Mouse (Mus musculus): ENCODE measurements around the gene Dchs1. TPM values are rescaled to one million over a fixed set of nuclear protein-coding genes. Genes with fewer than 3 reads are reported as not detected.
"Not testable (repeated sequence)": the region's sequence is repeated elsewhere in the genome, so short reads cannot be mapped to it uniquely, and the experiment has no call there.

The Dchs1 gene
- polyA plus RNA-seq, 1 experiment from 2014 or later: 0.73 TPM

GRCm38 (mm10) chr7:105762517-105763270, 24.8 kb downstream of the Dchs1 start:
- peak overlapping the region; percentile 61 for H3K4me2 ChIP-seq
- no peak overlapping the region for H3K27ac ChIP-seq
- H3K9ac ChIP-seq: peak overlapping the region; percentile 22; the same call in 1 of the 2 replicates
- H3K27me3 ChIP-seq: peaks cover 37% of the 10 kb centered on the region
- no peak for ATAC-seq (ENCODE audit: low read depth)
- DNase-seq: no peak
- H3K4me1 ChIP-seq (replicated peaks): peaks cover 19% of the 10 kb centered on the region
- no peaks in the 10 kb centered on the region for H3K9me3 ChIP-seq (replicated peaks)
- peak overlapping the region; percentile 35 for H3K4me3 ChIP-seq (replicated peaks)
- WGBS (ENCODE audit: insufficient replicate concordance): 12% methylated on average over 55 of the region's 55 CpGs
- H3K36me3 ChIP-seq: 0 out of 2 replicates have a peak, but pooled peaks cover 4% of the 10 kb centered on the region

- Histone ChIP-seq H3K27ac (no peak overlapping the region), H3K4me2 (peak overlapping the region; percentile 61), H3K27me3 (peaks cover 37% of the 10 kb centered on the region), H3K9ac (peak overlapping the region; percentile 22; the same call in 1 of the 2 replicates), H3K36me3 (0 out of 2 replicates have a peak, but pooled peaks cover 4% of the 10 kb centered on the region), H3K4me1 (replicated peaks) (peaks cover 15% of the 10 kb centered on the region), H3K4me3 (replicated peaks) (peak overlapping the region; percentile 35), H3K9me3 (replicated peaks) (no peaks in the 10 kb centered on the region)
- ATAC-seq (ENCODE audit: low read depth) (0 out of 2 replicates have a peak, but pooled peaks have one; percentile 35), DNase-seq (no peak)
- WGBS (ENCODE audit: insufficient replicate concordance): 10% methylated on average over 51 of the region's 51 CpGs
Measured at GRCm38 (mm10) chr7:105761813-105762484, 25.5 kb downstream of the Dchs1 start.

GRCm38 (mm10) chr7:105753281-105753680, 34.2 kb downstream of the Dchs1 start:
- H3K4me3 ChIP-seq (replicated peaks): no peak overlapping the region
- H3K27ac ChIP-seq: no peak overlapping the region
- no peaks in the 10 kb centered on the region for H3K27me3 ChIP-seq
- no peaks in the 10 kb centered on the region for H3K9me3 ChIP-seq (replicated peaks)
- H3K4me2 ChIP-seq: no peak overlapping the region
- no peak for ATAC-seq (ENCODE audit: low read depth)
- WGBS (ENCODE audit: insufficient replicate concordance): 75% methylated on average over 10 of the region's 10 CpGs
- H3K9ac ChIP-seq: no peak overlapping the region
- H3K36me3 ChIP-seq: peaks cover 25% of the 10 kb centered on the region
- peaks cover 22% of the 10 kb centered on the region for H3K4me1 ChIP-seq (replicated peaks)
- DNase-seq: no peak

GRCm38 (mm10) chr7:105752716-105753115, 34.7 kb downstream of the Dchs1 start:
- no peak for ATAC-seq (ENCODE audit: low read depth)
- WGBS (ENCODE audit: insufficient replicate concordance): 71% methylated on average over 2 of the region's 2 CpGs

GRCm38 (mm10) chr7:105751491-105752433, 35.7 kb downstream of the Dchs1 start, which contains the start of gene Tpp1:
TSS of gene Tpp1 (minus strand) at chr7:105752235.
- H3K4me3 ChIP-seq (replicated peaks): peak within 1 kb of the TSS; percentile 75
- peaks cover 40% of the 10 kb centered on the region for H3K36me3 ChIP-seq
- H3K27me3 ChIP-seq: no peaks in the 10 kb centered on the region
- H3K9ac ChIP-seq: peak within 1 kb of the TSS; percentile 85
- no peaks in the 10 kb centered on the region for H3K9me3 ChIP-seq (replicated peaks)
- peak within 1 kb of the TSS; percentile 35 for H3K27ac ChIP-seq
- peak; percentile 90 for ATAC-seq (ENCODE audit: low read depth)
- peaks cover 22% of the 10 kb centered on the region for H3K4me1 ChIP-seq (replicated peaks)
- peak; percentile 85 for DNase-seq
- H3K4me2 ChIP-seq: peak within 1 kb of the TSS; percentile 88
- WGBS (ENCODE audit: insufficient replicate concordance): 16% methylated on average over 20 of the region's 20 CpGs

More at GRCm38 (mm10) chr7:105752716-105753115, 34.7 kb downstream of the Dchs1 start:
- no peak overlapping the region for H3K27ac ChIP-seq
- H3K27me3 ChIP-seq: no peaks in the 10 kb centered on the region
- no peak overlapping the region for H3K9ac ChIP-seq
- no peak overlapping the region for H3K4me2 ChIP-seq
- H3K4me1 ChIP-seq (replicated peaks): peaks cover 22% of the 10 kb centered on the region
- H3K9me3 ChIP-seq (replicated peaks): no peaks in the 10 kb centered on the region
- H3K36me3 ChIP-seq: peaks cover 31% of the 10 kb centered on the region
- H3K4me3 ChIP-seq (replicated peaks): no peak overlapping the region
- DNase-seq: no peak

GRCm38 (mm10) chr7:105747776-105748175, 39.7 kb downstream of the Dchs1 start:
- H3K27me3 ChIP-seq: no peaks in the 10 kb centered on the region
- ATAC-seq (ENCODE audit: low read depth) (no peak), DNase-seq (no peak)
- no peak overlapping the region for H3K9ac ChIP-seq
- no peak overlapping the region for H3K4me3 ChIP-seq (replicated peaks)
- WGBS (ENCODE audit: insufficient replicate concordance): 73% methylated on average over 2 of the region's 2 CpGs
- no peaks in the 10 kb centered on the region for H3K9me3 ChIP-seq (replicated peaks)
- H3K36me3 ChIP-seq: peaks cover 48% of the 10 kb centered on the region
- peaks cover 39% of the 10 kb centered on the region for H3K4me1 ChIP-seq (replicated peaks)
- H3K27ac ChIP-seq: no peak overlapping the region
- no peak overlapping the region for H3K4me2 ChIP-seq

- Histone ChIP-seq H3K27ac (peak within 1 kb of the TSS; percentile 84), H3K4me2 (peak within 1 kb of the TSS; percentile 89), H3K27me3 (no peaks in the 10 kb centered on the region), H3K9ac (peak within 1 kb of the TSS; percentile 88), H3K9me3 (replicated peaks) (no peaks in the 10 kb centered on the region), H3K4me3 (replicated peaks) (peak within 1 kb of the TSS; percentile 81), H3K36me3 (peaks cover 67% of the 10 kb centered on the region), H3K4me1 (replicated peaks) (peaks cover 39% of the 10 kb centered on the region)
- WGBS (ENCODE audit: insufficient replicate concordance): under 1% methylated on average over 65 of the region's 67 CpGs
- ATAC-seq (ENCODE audit: low read depth): peak; percentile 99
- DNase-seq: peak; percentile 89
Measured at GRCm38 (mm10) chr7:105743926-105744590, 43.4 kb downstream of the Dchs1 start, which contains the start of gene Taf10. TSS of gene Taf10 (minus strand) at chr7:105744361.

GRCm38 (mm10) chr7:105743246-105743925, 44.1 kb downstream of the Dchs1 start:
- 23% methylated on average over 20 of the region's 20 CpGs for WGBS (ENCODE audit: insufficient replicate concordance)
- DNase-seq; H3K27me3 ChIP-seq; ATAC-seq (ENCODE audit: low read depth); H3K9me3 ChIP-seq (replicated peaks): not testable (repeated sequence)
- H3K27ac ChIP-seq: peak overlapping the region; percentile 84
- peak overlapping the region; percentile 89 for H3K4me2 ChIP-seq
- peak overlapping the region; percentile 88 for H3K9ac ChIP-seq
- peak overlapping the region; percentile 81 for H3K4me3 ChIP-seq (replicated peaks)
- peaks cover 46% of the 10 kb centered on the region for H3K4me1 ChIP-seq (replicated peaks)
- peaks cover 61% of the 10 kb centered on the region for H3K36me3 ChIP-seq

- Histone ChIP-seq H3K4me3 (replicated peaks) (peak overlapping the region; percentile 81), H3K27ac (peak overlapping the region; percentile 84), H3K9ac (peak overlapping the region; percentile 88), H3K36me3 (peaks cover 53% of the 10 kb centered on the region), H3K4me2 (peak overlapping the region; percentile 89), H3K4me1 (replicated peaks) (peaks cover 53% of the 10 kb centered on the region)
- DNase-seq; H3K27me3 ChIP-seq; ATAC-seq (ENCODE audit: low read depth); H3K9me3 ChIP-seq (replicated peaks): not testable (repeated sequence)
- WGBS (ENCODE audit: insufficient replicate concordance): 77% methylated on average over 7 of the region's 7 CpGs
Measured at GRCm38 (mm10) chr7:105742539-105743215, 44.8 kb downstream of the Dchs1 start.

All from liver, embryonic 13.5 days (tissue).